Mouse (Mus musculus): Measurements from ENCODE around the gene Aff3. TPM values are rescaled to one million over a fixed set of nuclear protein-coding genes. Genes with fewer than 3 reads are reported as not detected.

The Aff3 gene
- polyA plus RNA-seq, 1 experiment from 2014 or later, result 0.67 TPM

DNA sequence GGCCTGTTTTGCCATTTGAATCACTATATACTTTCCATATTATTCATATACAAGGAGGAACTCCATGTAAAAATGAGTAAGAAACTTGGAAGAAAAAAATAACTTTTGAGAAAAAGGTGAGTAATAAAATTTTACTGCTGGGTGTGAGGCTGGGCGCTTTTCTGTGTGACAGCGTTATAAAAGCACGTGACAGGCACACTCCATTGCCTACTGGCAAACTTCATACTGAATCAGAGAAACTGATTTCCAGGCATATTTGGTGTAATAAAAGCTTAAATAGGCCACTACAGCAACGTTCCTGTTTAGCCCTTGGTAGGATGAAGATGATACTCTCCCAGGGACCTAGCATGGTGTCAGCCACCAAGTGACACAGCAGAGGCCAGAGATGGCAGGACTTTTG, 310.2 kb downstream of the Aff3 start:
- Histone ChIP-seq H3K4me2 (no peak overlapping the region), H3K27ac (replicated peaks) (no peak overlapping the region), H3K9ac (no peak overlapping the region), H3K27me3 (no peaks in the 10 kb centered on the region), H3K4me1 (replicated peaks) (no peaks in the 10 kb centered on the region), H3K4me3 (replicated peaks) (no peak overlapping the region), H3K9me3 (replicated peaks) (no peaks in the 10 kb centered on the region), H3K36me3 (replicated peaks) (no peaks in the 10 kb centered on the region)
- 69% methylated on average over 4 of the region's 4 CpGs for WGBS (ENCODE audit: insufficient replicate concordance)
- ATAC-seq (ENCODE audit: insufficient read depth), result no peak

DNA sequence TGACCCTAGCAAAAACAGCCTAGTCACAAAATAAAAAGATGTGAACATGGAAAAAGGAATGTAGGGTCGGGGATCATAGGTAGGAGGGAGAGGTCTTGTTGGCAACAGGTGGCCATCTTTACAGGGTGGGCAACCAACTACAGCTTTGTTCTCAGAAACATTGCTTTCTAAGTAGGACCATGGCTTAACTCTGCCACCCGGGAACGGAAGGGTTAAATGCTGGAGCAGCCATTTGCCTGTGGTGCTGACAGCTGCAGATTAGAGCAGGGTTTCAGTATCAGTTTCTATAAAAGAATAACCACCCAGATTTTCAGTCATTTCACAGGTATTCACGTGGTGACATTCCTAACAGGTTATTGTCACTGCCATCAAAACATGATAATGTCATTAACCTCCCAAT, 317.4 kb downstream of the Aff3 start:
- H3K9ac ChIP-seq, result no peak overlapping the region
- ATAC-seq (ENCODE audit: insufficient read depth), result no peak
- no peak overlapping the region for H3K4me2 ChIP-seq
- no peak overlapping the region for H3K4me3 ChIP-seq (replicated peaks)
- H3K36me3 ChIP-seq (replicated peaks), result no peaks in the 10 kb centered on the region
- 51% methylated on average over 4 of the region's 4 CpGs for WGBS (ENCODE audit: insufficient replicate concordance)
- H3K27me3 ChIP-seq, result no peaks in the 10 kb centered on the region
- H3K27ac ChIP-seq (replicated peaks), result no peak overlapping the region
- H3K9me3 ChIP-seq (replicated peaks), result no peaks in the 10 kb centered on the region
- no peaks in the 10 kb centered on the region for H3K4me1 ChIP-seq (replicated peaks)

DNA sequence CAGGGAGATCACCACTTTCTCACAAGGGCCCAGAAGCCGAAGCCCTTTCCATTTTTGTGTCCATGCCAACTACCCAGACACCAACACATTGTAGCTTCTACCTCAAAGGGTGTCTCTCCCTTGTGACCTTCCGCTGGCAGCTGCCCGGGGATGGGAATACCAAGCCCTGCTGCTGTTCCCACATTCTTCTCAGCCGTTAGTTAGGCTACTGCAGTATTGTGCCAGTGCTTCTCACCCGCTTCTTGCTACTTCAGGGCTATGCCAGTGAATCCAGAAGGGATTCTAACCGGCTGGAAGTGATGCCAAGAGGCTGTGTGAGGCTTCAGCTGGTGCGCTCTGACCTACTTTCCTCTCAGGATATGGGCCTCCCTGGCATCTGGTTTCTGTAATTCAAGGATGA, 330.5 kb downstream of the Aff3 start:
- no peak for ATAC-seq (ENCODE audit: insufficient read depth)
- Histone ChIP-seq H3K27ac (replicated peaks) (no peak overlapping the region), H3K4me1 (replicated peaks) (no peaks in the 10 kb centered on the region), H3K9ac (no peak overlapping the region), H3K4me2 (no peak overlapping the region), H3K4me3 (replicated peaks) (no peak overlapping the region), H3K27me3 (no peaks in the 10 kb centered on the region), H3K9me3 (replicated peaks) (no peaks in the 10 kb centered on the region), H3K36me3 (replicated peaks) (no peaks in the 10 kb centered on the region)
- 64% methylated on average over 7 of the region's 7 CpGs for WGBS (ENCODE audit: insufficient replicate concordance)

DNA sequence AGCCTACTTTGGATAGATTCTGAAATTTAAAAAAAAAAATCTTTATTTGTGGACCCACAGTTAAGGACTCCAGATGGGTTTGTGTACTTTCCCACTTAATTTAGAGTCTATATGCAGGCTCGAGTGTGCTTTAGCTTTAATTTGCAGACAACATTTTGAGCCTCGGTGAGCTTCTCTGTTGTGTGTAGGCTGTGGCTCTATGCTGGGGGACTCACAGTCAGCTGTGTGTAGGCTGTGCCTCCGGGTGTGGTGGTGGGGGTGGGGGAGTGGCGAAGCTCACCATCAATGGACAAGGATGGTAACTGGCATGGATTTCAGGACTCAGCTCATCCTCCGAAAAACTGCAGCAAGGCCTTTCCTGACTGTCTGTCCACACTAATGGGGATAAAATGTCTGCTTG, 331.8 kb downstream of the Aff3 start:
- Histone ChIP-seq H3K27me3 (no peaks in the 10 kb centered on the region), H3K4me1 (replicated peaks) (no peaks in the 10 kb centered on the region), H3K36me3 (replicated peaks) (no peaks in the 10 kb centered on the region), H3K4me2 (no peak overlapping the region), H3K4me3 (replicated peaks) (no peak overlapping the region), H3K27ac (replicated peaks) (no peak overlapping the region), H3K9me3 (replicated peaks) (no peaks in the 10 kb centered on the region), H3K9ac (no peak overlapping the region)
- ATAC-seq (ENCODE audit: insufficient read depth), result no peak
- 66% methylated on average over 5 of the region's 5 CpGs for WGBS (ENCODE audit: insufficient replicate concordance)

DNA sequence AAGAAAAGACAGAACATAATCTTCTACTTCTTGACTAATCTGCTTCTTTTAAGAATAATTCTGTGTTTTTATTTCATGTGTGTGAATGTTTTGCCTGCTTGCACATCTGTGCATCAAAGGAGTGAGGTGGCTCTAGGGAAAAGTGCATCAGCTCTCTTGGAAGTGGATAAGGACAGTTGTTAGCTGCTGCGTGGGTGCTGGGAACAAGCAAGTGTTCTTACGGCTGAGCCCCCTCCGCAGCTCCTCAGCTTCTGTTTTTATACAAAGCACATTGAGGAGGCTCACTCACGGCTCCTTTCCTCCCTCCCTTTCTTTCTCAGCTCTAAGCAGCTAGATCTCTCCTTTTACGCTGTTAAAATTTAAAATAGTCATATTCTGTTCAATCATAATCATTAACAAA, 340.5 kb downstream of the Aff3 start:
- Histone ChIP-seq H3K4me1 (replicated peaks) (no peaks in the 10 kb centered on the region), H3K27ac (replicated peaks) (no peak overlapping the region), H3K9ac (no peak overlapping the region), H3K36me3 (replicated peaks) (no peaks in the 10 kb centered on the region), H3K27me3 (no peaks in the 10 kb centered on the region), H3K9me3 (replicated peaks) (no peaks in the 10 kb centered on the region), H3K4me3 (replicated peaks) (no peak overlapping the region), H3K4me2 (no peak overlapping the region)
- WGBS (ENCODE audit: insufficient replicate concordance), result 71% methylated on average over 5 of the region's 5 CpGs
- ATAC-seq (ENCODE audit: insufficient read depth), result no peak

DNA sequence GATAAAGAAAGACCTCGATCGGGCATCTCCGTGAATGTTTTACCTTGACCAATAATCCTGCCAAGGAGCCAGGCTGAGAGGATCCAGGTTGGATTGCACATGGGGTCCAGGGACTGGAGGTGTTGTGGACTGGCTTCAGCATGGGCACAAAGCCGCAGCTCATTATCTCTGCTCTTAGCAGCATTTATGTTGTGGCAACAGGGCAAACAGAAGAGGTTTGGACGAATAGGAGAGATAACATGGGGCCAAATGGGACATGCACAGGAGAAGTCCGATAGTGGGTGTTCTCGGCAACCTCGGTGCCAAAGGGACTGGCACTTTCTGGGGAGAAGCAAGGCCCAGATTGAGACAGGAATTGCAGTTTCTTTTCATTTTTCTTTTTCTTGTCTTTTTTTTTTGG, 342.9 kb downstream of the Aff3 start:
- H3K36me3 ChIP-seq (replicated peaks), result no peaks in the 10 kb centered on the region
- H3K4me1 ChIP-seq (replicated peaks), result no peaks in the 10 kb centered on the region
- no peak overlapping the region for H3K4me2 ChIP-seq
- 65% methylated on average over 8 of the region's 8 CpGs for WGBS (ENCODE audit: insufficient replicate concordance)
- ATAC-seq (ENCODE audit: insufficient read depth), result no peak
- no peak overlapping the region for H3K27ac ChIP-seq (replicated peaks)
- no peak overlapping the region for H3K4me3 ChIP-seq (replicated peaks)
- H3K9me3 ChIP-seq (replicated peaks), result no peaks in the 10 kb centered on the region
- no peak overlapping the region for H3K9ac ChIP-seq
- no peaks in the 10 kb centered on the region for H3K27me3 ChIP-seq

DNA sequence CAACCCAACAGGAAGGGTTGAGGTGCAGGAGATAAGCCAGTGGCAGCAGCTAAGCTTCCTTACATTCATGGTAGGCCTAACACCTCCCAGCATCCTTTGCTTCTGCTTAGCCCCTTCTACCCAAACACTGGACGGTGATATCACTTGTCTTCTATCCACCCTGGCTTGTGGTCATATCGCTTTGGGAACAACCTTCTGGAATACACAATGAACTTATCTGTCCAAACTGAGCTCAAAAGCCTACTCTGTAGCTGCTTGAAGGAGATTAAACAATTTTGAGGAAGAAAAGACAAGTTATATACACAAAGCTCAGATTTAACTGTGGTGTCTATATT, 343.8 kb downstream of the Aff3 start:
- H3K36me3 ChIP-seq (replicated peaks), result no peaks in the 10 kb centered on the region
- no peak overlapping the region for H3K9ac ChIP-seq
- H3K4me3 ChIP-seq (replicated peaks), result no peak overlapping the region
- no peaks in the 10 kb centered on the region for H3K4me1 ChIP-seq (replicated peaks)
- WGBS (ENCODE audit: insufficient replicate concordance), result 34% methylated on average over 2 of the region's 2 CpGs
- no peak for ATAC-seq (ENCODE audit: insufficient read depth)
- H3K9me3 ChIP-seq (replicated peaks), result no peaks in the 10 kb centered on the region
- H3K27me3 ChIP-seq, result no peaks in the 10 kb centered on the region
- H3K4me2 ChIP-seq, result no peak overlapping the region
- H3K27ac ChIP-seq (replicated peaks), result no peak overlapping the region

DNA sequence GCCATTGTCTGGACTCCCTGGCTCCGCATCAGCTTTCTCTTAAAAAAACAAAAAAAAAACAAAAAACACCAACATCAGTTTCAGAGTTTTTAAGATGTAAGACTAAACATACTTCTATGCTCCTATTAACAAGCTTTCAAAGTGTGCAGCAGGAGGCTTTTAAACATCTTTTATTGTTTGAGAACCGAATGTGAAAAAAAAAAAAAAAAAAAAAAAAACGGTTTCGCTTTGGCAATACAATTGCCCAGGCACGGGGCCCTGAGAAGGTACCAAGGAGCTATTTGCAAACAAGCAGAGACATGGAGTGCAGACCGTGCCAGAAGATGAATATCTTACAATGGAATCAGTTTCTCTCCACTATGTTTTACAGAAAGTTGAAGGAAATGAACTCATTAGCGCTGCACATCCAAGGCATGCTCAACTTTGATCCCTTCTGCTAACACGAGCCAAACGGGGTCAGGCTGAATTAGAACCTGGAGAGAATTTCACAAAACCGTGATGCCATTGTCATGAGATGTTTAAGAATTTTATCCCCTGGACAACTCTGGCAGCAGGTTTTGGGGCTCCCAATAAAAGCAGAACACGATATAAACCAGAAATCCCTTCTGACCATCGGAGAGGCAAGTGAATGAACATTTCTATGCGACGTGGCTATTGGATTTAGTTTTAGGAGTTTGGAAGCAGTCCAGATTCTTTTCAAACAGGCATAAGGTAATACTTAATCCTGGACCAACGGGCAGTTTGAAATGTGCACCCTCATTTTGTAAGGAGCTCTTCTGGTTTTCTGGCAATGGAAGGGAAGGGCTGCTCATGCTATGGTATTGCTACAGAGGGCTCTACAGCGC, 344.4 kb downstream of the Aff3 start:
- 63% methylated on average over 16 of the region's 16 CpGs for whole genome bisulfite sequencing (ENCODE audit: insufficient replicate concordance)
- Histone ChIP-seq H3K9ac (no peak overlapping the region), H3K4me1 (replicated peaks) (no peaks in the 10 kb centered on the region), H3K27ac (replicated peaks) (no peak overlapping the region), H3K4me3 (replicated peaks) (no peak overlapping the region), H3K27me3 (no peaks in the 10 kb centered on the region), H3K4me2 (no peak overlapping the region), H3K9me3 (replicated peaks) (no peaks in the 10 kb centered on the region), H3K36me3 (replicated peaks) (no peaks in the 10 kb centered on the region)
- ATAC-seq (ENCODE audit: insufficient read depth), result no peak

DNA sequence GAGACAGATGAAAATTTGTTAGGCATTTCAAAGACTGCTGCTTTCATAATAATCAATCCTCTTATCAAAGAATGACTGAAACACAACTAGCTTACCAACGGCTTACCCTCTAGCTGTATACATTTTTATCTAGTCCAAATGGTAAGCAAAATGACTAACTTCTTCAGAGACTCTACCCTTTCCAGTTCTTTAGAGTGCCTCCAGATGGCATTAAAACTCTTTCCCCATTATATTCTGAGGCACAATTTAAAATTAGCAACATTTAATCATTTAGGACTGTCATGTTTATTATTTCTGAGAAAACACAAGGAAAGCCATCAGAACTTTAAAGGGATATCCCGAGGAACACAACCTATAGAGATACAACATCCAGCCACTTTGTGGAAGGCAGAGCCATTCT, 346.1 kb downstream of the Aff3 start:
- H3K9me3 ChIP-seq (replicated peaks), result no peaks in the 10 kb centered on the region
- no peaks in the 10 kb centered on the region for H3K4me1 ChIP-seq (replicated peaks)
- no peak overlapping the region for H3K4me3 ChIP-seq (replicated peaks)
- H3K4me2 ChIP-seq, result no peak overlapping the region
- no peak overlapping the region for H3K27ac ChIP-seq (replicated peaks)
- H3K36me3 ChIP-seq (replicated peaks), result no peaks in the 10 kb centered on the region
- ATAC-seq (ENCODE audit: insufficient read depth), result no peak
- no peak overlapping the region for H3K9ac ChIP-seq
- no peaks in the 10 kb centered on the region for H3K27me3 ChIP-seq
- 39% methylated on average over 2 of the region's 2 CpGs for WGBS (ENCODE audit: insufficient replicate concordance)

DNA sequence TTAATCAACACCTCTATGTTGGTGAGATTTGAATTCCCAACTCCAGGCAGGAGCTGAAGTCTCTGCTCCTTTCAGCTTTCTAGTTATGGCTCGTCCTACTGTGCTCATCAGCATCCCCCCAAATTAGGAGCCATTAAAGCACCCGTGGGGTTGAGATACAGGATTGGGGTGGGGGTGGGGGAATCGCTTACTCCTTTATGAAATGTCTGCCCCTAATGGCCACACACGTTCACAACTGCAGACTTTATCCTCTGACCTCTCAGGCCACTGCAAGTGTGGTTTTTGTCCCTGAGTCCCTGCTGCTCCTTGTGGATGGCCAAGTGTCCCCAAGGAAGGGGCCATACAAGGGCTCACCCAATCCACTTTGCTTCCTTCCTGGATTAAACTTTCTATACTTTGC, 348.8 kb downstream of the Aff3 start:
- Histone ChIP-seq H3K9me3 (replicated peaks) (no peaks in the 10 kb centered on the region), H3K27ac (replicated peaks) (no peak overlapping the region), H3K4me3 (replicated peaks) (no peak overlapping the region), H3K27me3 (no peaks in the 10 kb centered on the region), H3K9ac (no peak overlapping the region), H3K4me1 (replicated peaks) (no peaks in the 10 kb centered on the region), H3K4me2 (no peak overlapping the region), H3K36me3 (replicated peaks) (no peaks in the 10 kb centered on the region)
- WGBS (ENCODE audit: insufficient replicate concordance), result 52% methylated on average over 4 of the region's 4 CpGs
- no peak for ATAC-seq (ENCODE audit: insufficient read depth)

DNA sequence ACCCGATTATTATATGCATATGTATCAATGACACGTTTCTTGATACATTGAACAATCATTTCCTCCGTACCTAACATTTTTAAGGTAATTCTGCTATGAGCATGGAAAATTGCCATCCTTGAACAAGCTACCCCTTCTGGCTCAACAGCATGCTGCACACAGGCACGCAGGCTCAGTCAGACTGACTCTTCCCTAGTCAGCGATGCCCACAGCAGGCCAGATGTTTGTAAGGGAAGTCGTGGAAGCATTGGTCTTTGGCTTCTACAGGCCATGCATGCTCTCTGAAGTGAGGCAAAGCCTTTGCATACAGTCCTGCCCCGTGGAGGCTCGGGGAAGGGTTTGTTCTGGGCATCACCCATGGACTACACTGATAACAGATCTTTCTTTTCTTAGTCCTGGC, 354.3 kb downstream of the Aff3 start:
- H3K4me3 ChIP-seq (replicated peaks), result no peak overlapping the region
- H3K4me2 ChIP-seq, result no peak overlapping the region
- H3K9me3 ChIP-seq (replicated peaks), result no peaks in the 10 kb centered on the region
- no peak overlapping the region for H3K27ac ChIP-seq (replicated peaks)
- no peaks in the 10 kb centered on the region for H3K4me1 ChIP-seq (replicated peaks)
- H3K36me3 ChIP-seq (replicated peaks), result no peaks in the 10 kb centered on the region
- H3K27me3 ChIP-seq, result no peaks in the 10 kb centered on the region
- H3K9ac ChIP-seq, result no peak overlapping the region
- 60% methylated on average over 8 of the region's 8 CpGs for WGBS (ENCODE audit: insufficient replicate concordance)
- ATAC-seq (ENCODE audit: insufficient read depth), result no peak

DNA sequence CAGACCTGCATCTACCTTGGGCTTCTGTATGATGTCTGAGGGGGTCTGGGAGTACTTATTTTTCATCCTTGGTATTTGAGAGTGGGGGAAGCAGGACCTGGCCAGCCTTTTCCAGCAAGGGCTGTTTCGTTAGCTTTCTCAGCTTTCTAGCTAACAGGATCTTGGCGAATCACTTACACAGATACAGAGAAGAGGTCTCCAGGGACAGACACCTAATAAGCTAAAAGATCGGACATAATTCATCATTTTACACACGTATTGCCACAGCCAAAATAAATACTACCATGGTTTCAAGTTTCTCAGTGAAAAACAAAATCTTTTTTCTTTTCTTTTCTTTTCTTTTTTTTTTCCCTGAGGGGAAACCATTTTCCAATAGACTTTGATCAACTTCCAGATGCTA, 354.7 kb downstream of the Aff3 start:
- no peaks in the 10 kb centered on the region for H3K4me1 ChIP-seq (replicated peaks)
- no peaks in the 10 kb centered on the region for H3K27me3 ChIP-seq
- 73% methylated on average over 4 of the region's 4 CpGs for WGBS (ENCODE audit: insufficient replicate concordance)
- H3K9me3 ChIP-seq (replicated peaks), result no peaks in the 10 kb centered on the region
- no peak overlapping the region for H3K9ac ChIP-seq
- no peak overlapping the region for H3K4me2 ChIP-seq
- no peaks in the 10 kb centered on the region for H3K36me3 ChIP-seq (replicated peaks)
- no peak overlapping the region for H3K4me3 ChIP-seq (replicated peaks)
- H3K27ac ChIP-seq (replicated peaks), result no peak overlapping the region
- ATAC-seq (ENCODE audit: insufficient read depth), result no peak

All from liver, embryonic 15.5 days (tissue).